Comparison of ENCODE assay signal across 27 mouse cellular contexts in the genomic region with DNA sequence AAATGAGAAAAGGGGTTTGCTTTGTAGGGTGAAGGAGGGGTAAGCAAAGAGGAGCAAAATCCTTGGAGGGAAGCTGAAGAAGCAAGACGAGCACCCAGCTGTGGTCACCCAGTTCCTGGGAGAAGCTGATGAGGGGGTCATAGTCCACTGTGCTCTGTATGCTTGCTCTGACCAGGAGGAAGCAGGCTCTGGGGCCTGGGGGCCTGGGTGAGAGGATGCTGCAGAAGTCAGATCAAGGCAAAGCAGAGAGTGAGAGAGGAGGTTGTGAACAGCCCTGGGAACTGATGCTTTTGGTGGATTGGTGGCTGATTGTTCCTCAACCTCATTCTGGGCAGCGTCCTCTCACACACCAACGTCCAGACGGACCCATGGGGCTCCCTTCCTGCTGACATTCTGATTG. TPM values are rescaled to one million over a fixed set of nuclear protein-coding genes. Genes with fewer than 3 reads are reported as not detected.
DNase-seq lines count a peak whose midpoint lies in the region; ATAC-seq and TF ChIP-seq lines count a peak whose summit lies in the region.
"Had no signal": no experiment of that assay in that cellular context is flagged by ENCODE, and none has a peak within 500 bp of the region (broad histone marks: within the 10 kb centered on the region; RNA-seq: fewer than 3 reads in every experiment).

No protein-coding gene starts in this region.

- peak; percentile 30 for DNase-seq in forebrain, embryonic 11.5 days (ENCODE audit: low spot score)
- no peak for DNase-seq in forebrain, embryonic 14.5 days (ENCODE audit: low spot score)
- DNase-seq in heart, adult 11 months, result peak; percentile 77
- DNase-seq in heart, adult 2 months, result no peak
- DNase-seq in layer of hippocampus, adult 2 months (ENCODE audit: low spot score in 2 of 2), result no peak
- DNase-seq in layer of hippocampus, adult 18-20 months (ENCODE audit: low spot score in 2 of 2), result no peak
- DNase-seq in frontal cortex, adult 2 months (ENCODE audit: extremely low spot score in 1 of 2, low spot score in 1 of 2), result no peak
- DNase-seq: adrenal gland, adult 8-10 months; adrenal gland, postnatal 25 days; cerebellum, adult 11-12 months; cerebellum, adult 8-10 months; cerebellum, postnatal 36 days; gastrocnemius, postnatal 10 days; gastrocnemius, postnatal 36 days; heart, postnatal 10 days; heart, postnatal 36 days; kidney, adult 18-20 months had no signal

- H3K27ac ChIP-seq in forebrain, embryonic 11.5 days (ENCODE audit: low read depth, low read length), result no peak overlapping the region
- no peak overlapping the region for H3K27ac ChIP-seq in forebrain, embryonic 14.5 days (ENCODE audit: low read depth, low read length)
- no peak overlapping the region for H3K27ac ChIP-seq in heart, adult 2 months
- H3K27ac ChIP-seq in layer of hippocampus, adult 2 months, result peak overlapping the region; percentile 97
- peak overlapping the region; percentile 86 for H3K27ac ChIP-seq in cortical plate, adult 2 months (ENCODE audit: insufficient read depth, low read length)
- H3K27ac ChIP-seq: heart, embryonic 15.5 days; hindbrain, embryonic 10.5 days had no signal

- no peaks in the 10 kb centered on the region for H3K27me3 ChIP-seq in forebrain, embryonic 11.5 days (ENCODE audit: control insufficient read depth, insufficient read depth, low read length)
- H3K27me3 ChIP-seq in forebrain, embryonic 14.5 days (replicated peaks; ENCODE audit: control insufficient read depth, insufficient read depth, low read length), result no peaks in the 10 kb centered on the region
- H3K27me3 ChIP-seq in heart, adult 2 months (ENCODE audit: control insufficient read depth, insufficient read depth, low read length), result no peaks in the 10 kb centered on the region
- H3K27me3 ChIP-seq: heart, embryonic 12.5 days; heart, embryonic 15.5 days had no signal

- H3K4me2 ChIP-seq in forebrain, embryonic 11.5 days (ENCODE audit: low read depth, low read length, severe bottlenecking), result no peak overlapping the region
- H3K4me2 ChIP-seq in forebrain, embryonic 14.5 days (ENCODE audit: low read length), result no peak overlapping the region
- H3K4me2 ChIP-seq: heart, embryonic 12.5 days; heart, embryonic 15.5 days had no signal

- ATAC-seq in forebrain, embryonic 11.5 days (replicated peaks; ENCODE audit: low FRiP score), result no peak
- no peak for ATAC-seq in forebrain, embryonic 14.5 days
- ATAC-seq: activated CD4-positive, CD25-positive, alpha-beta regulatory T cell, adult 4 months; hindbrain, embryonic 16.5 days; inflammation-experienced regulatory T-cells, adult 6 months; intestine, embryonic 16.5 days had no signal

- intact Hi-C loops in heart, adult 2 months (cut with DNase I), result no loop called here

- 68% methylated on average over 4 of the region's 4 CpGs for WGBS in forebrain, embryonic 11.5 days
- WGBS in forebrain, embryonic 14.5 days, result 39% methylated on average over 4 of the region's 4 CpGs
- WGBS in heart, adult 2 months, result 71% methylated on average over 4 of the region's 4 CpGs

- H3K4me1 ChIP-seq in forebrain, embryonic 11.5 days (replicated peaks; ENCODE audit: control insufficient read depth, insufficient read depth, low read length), result peaks cover 10% of the 10 kb centered on the region
- H3K4me1 ChIP-seq in forebrain, embryonic 14.5 days (ENCODE audit: control insufficient read depth, insufficient read depth, low read length), result peaks cover 12% of the 10 kb centered on the region; the same call in 1 of the 2 replicates
- H3K4me1 ChIP-seq in heart, adult 2 months (ENCODE audit: control insufficient read depth, insufficient read depth, low read length), result no peaks in the 10 kb centered on the region
- H3K4me1 ChIP-seq in cortical plate, adult 2 months (ENCODE audit: control insufficient read depth, insufficient read depth, low read length), result peaks cover 4% of the 10 kb centered on the region

- H3K79me2 ChIP-seq in heart, adult 2 months (replicated peaks; ENCODE audit: control insufficient read depth, insufficient read depth, low read length), result no peaks in the 10 kb centered on the region

- H3K9ac ChIP-seq in forebrain, embryonic 11.5 days (ENCODE audit: low read length), result no peak overlapping the region
- no peak overlapping the region for H3K9ac ChIP-seq in forebrain, embryonic 14.5 days (ENCODE audit: low read length)
- H3K9ac ChIP-seq in heart, adult 2 months (ENCODE audit: low read depth, low read length), result no peak overlapping the region
- H3K9ac ChIP-seq: heart, embryonic 12.5 days; heart, embryonic 15.5 days had no signal

- no peak for TF ChIP-seq CTCF in heart, adult 2 months (IDR thresholded peaks at IDR 0.05)
- no peak for TF ChIP-seq CTCF in layer of hippocampus, adult 2 months (conservative IDR thresholded peaks at IDR 0.05)
- TF ChIP-seq CTCF in cortical plate, adult 2 months (IDR thresholded peaks at IDR 0.05; ENCODE audit: extremely low read depth, insufficient read depth, low read length), result no peak

- H3K36me3 ChIP-seq in forebrain, embryonic 11.5 days (ENCODE audit: control insufficient read depth, insufficient read depth, low read length), result no peaks in the 10 kb centered on the region
- no peaks in the 10 kb centered on the region for H3K36me3 ChIP-seq in forebrain, embryonic 14.5 days (ENCODE audit: control insufficient read depth, insufficient read depth, low read length)
- no peaks in the 10 kb centered on the region for H3K36me3 ChIP-seq in heart, adult 2 months (ENCODE audit: control insufficient read depth, insufficient read depth, low read length)
- H3K36me3 ChIP-seq: heart, embryonic 12.5 days; heart, embryonic 15.5 days; hindbrain, embryonic 10.5 days had no signal

- no peak for TF ChIP-seq POLR2A in heart, adult 2 months (IDR thresholded peaks at IDR 0.05; ENCODE audit: insufficient read depth, low read depth, low read length)
- TF ChIP-seq POLR2A in cortical plate, adult 2 months (IDR thresholded peaks at IDR 0.05; ENCODE audit: extremely low read depth, insufficient read depth, low read length), result no peak

- no peak for TF ChIP-seq EP300 in heart, adult 2 months (IDR thresholded peaks at IDR 0.05; ENCODE audit: insufficient read depth, low read depth, low read length)

- H3K9me3 ChIP-seq in forebrain, embryonic 11.5 days (ENCODE audit: control insufficient read depth, low read length), result no peaks in the 10 kb centered on the region
- no peaks in the 10 kb centered on the region for H3K9me3 ChIP-seq in forebrain, embryonic 14.5 days (replicated peaks; ENCODE audit: control insufficient read depth, low read length)
- H3K9me3 ChIP-seq: heart, embryonic 12.5 days; heart, embryonic 15.5 days; hindbrain, embryonic 10.5 days had no signal

- H3K4me3 ChIP-seq in forebrain, embryonic 11.5 days (ENCODE audit: low read depth, low read length), result no peak overlapping the region
- no peak overlapping the region for H3K4me3 ChIP-seq in forebrain, embryonic 14.5 days (ENCODE audit: low read depth, low read length)
- no peak overlapping the region for H3K4me3 ChIP-seq in heart, adult 2 months
- no peak overlapping the region for H3K4me3 ChIP-seq in layer of hippocampus, adult 2 months
- H3K4me3 ChIP-seq in cortical plate, adult 2 months (ENCODE audit: insufficient read depth, low read length), result no peak overlapping the region
- H3K4me3 ChIP-seq: heart, embryonic 12.5 days; heart, embryonic 15.5 days; hindbrain, embryonic 10.5 days had no signal

RNA-seq across cellular contexts. Expression of a gene that starts 26.9 kb away (rescaled TPM):
- polyA plus RNA-seq in forebrain, embryonic 11.5 days (2014; fragmentation: Nextera tagmentation; extraction: Ambion mirVana), result 9.4 and 11.7 TPM in 2 replicates
- polyA plus RNA-seq in forebrain, embryonic 14.5 days (2014; fragmentation: Nextera tagmentation; extraction: Ambion mirVana), result 13.5 and 20.1 TPM in 2 replicates
- 10 to 100 TPM; 19.1 to 29.8 TPM for total RNA-seq in heart, adult 2 months (2021)
- 100.0 and 139 TPM in 2 replicates for polyA plus RNA-seq in heart, adult 2 months (2012; rRNA removed)
- total RNA-seq in layer of hippocampus, adult 2 months (2021), result 10 to 100 TPM; 12.8 to 14.2 TPM
- 10 to 100 TPM; 10.1 to 15.5 TPM for total RNA-seq in layer of hippocampus, adult 18-20 months (2021)
- 27.4 and 34.0 TPM in 2 replicates for polyA plus RNA-seq in cortical plate, adult 2 months (2012; rRNA removed)
- 96.8 and 108 TPM in 2 replicates for polyA plus RNA-seq in frontal cortex, adult 2 months (2012; rRNA removed)

RNA-seq across cellular contexts. Expression of a gene that starts 27.0 kb away (rescaled TPM):
- 18.1 and 21.1 TPM in 2 replicates for polyA plus RNA-seq in forebrain, embryonic 11.5 days (2014; fragmentation: Nextera tagmentation; extraction: Ambion mirVana)
- polyA plus RNA-seq in forebrain, embryonic 14.5 days (2014; fragmentation: Nextera tagmentation; extraction: Ambion mirVana), result 118 and 123 TPM in 2 replicates
- under 1 TPM; 0.57 to 0.96 TPM for total RNA-seq in heart, adult 2 months (2021)
- polyA plus RNA-seq in heart, adult 2 months (2012; rRNA removed), result 0.61 and 1.8 TPM in 2 replicates
- 100 to 1,000 TPM; 134 to 136 TPM for total RNA-seq in layer of hippocampus, adult 2 months (2021)
- 100 to 1,000 TPM; 113 to 122 TPM for total RNA-seq in layer of hippocampus, adult 18-20 months (2021)
- polyA plus RNA-seq in cortical plate, adult 2 months (2012; rRNA removed), result 28.3 TPM in 2 replicates
- 38.6 and 42.5 TPM in 2 replicates for polyA plus RNA-seq in frontal cortex, adult 2 months (2012; rRNA removed)
- total RNA-seq: granulocyte monocyte progenitor cell, adult 5-6 weeks had no signal
- polyA plus RNA-seq: activated CD4-positive, CD25-positive, alpha-beta regulatory T cell, adult 4 months; heart, embryonic 15.5 days; inflammation-experienced regulatory T-cells, adult 6 months had no signal

RNA-seq across cellular contexts. Expression of a gene that starts 58.5 kb away (rescaled TPM):
- 0.88 and 1.1 TPM in 2 replicates for polyA plus RNA-seq in forebrain, embryonic 11.5 days (2014; fragmentation: Nextera tagmentation; extraction: Ambion mirVana)
- 0.48 and 1.1 TPM in 2 replicates for polyA plus RNA-seq in forebrain, embryonic 14.5 days (2014; fragmentation: Nextera tagmentation; extraction: Ambion mirVana)
- not detected for total RNA-seq in heart, adult 2 months (2021)
- 1.3 TPM in 1 of 2 replicates, not detected in the other for polyA plus RNA-seq in heart, adult 2 months (2012; rRNA removed)
- total RNA-seq in layer of hippocampus, adult 2 months (2021), result under 1 TPM; 0.29 to 0.49 TPM
- under 1 TPM; 0.91 to 0.94 TPM for total RNA-seq in layer of hippocampus, adult 18-20 months (2021)
- polyA plus RNA-seq in cortical plate, adult 2 months (2012; rRNA removed), result 1.5 and 1.7 TPM in 2 replicates
- polyA plus RNA-seq in frontal cortex, adult 2 months (2012; rRNA removed), result 1.4 and 1.8 TPM in 2 replicates
- total RNA-seq: gastrocnemius, adult 18-20 months; gastrocnemius, postnatal 10 days; gastrocnemius, postnatal 36 days; granulocyte monocyte progenitor cell, adult 5-6 weeks; heart, postnatal 10 days; heart, postnatal 36 days had no signal
- polyA plus RNA-seq: activated CD4-positive, CD25-positive, alpha-beta regulatory T cell, adult 4 months; heart, embryonic 12.5 days; heart, embryonic 15.5 days; inflammation-experienced regulatory T-cells, adult 6 months had no signal

Comparison
In these comparisons a context has a peak if more than half of its experiments do, and no peak if none do; other contexts are left out.
1. DNase-seq: peak in forebrain, embryonic 11.5 days (single experiment) and heart, adult 11 months (single experiment); none in forebrain, embryonic 14.5 days (single experiment), heart, adult 2 months (0 of 2), layer of hippocampus, adult 2 months (0 of 2), layer of hippocampus, adult 18-20 months (0 of 2) and frontal cortex, adult 2 months (0 of 2).
2. H3K27ac ChIP-seq: peak in layer of hippocampus, adult 2 months (single experiment) and cortical plate, adult 2 months (single experiment); none in forebrain, embryonic 11.5 days (single experiment), forebrain, embryonic 14.5 days (single experiment) and heart, adult 2 months (single experiment).